Mouse (Mus musculus) erythroblast, embryonic 14.5 days (primary cell): ENCODE data around the gene Tmbim4. TPM values are rescaled to one million over a fixed set of nuclear protein-coding genes. Genes with fewer than 3 reads are reported as not detected.

Experiments used
- H3K27me3 ChIP-seq: 2 replicates; pipeline ENCODE4 v1.6.1; 2012; ENCODE audit warnings: inconsistent platforms; ENCODE audit not compliant: control insufficient read depth
- H3K36me3 ChIP-seq: 2 replicates; pipeline ENCODE4 v1.6.1; 2012; ENCODE audit warnings: mild to moderate bottlenecking, inconsistent platforms; ENCODE audit not compliant: control insufficient read depth
- H3K4me1 ChIP-seq: 2 replicates; pipeline ENCODE4 v1.6.1; 2012; ENCODE audit warnings: inconsistent platforms; ENCODE audit not compliant: control insufficient read depth
- H3K4me3 ChIP-seq: replicated peaks from 2 replicates; pipeline ENCODE3; 2012; ENCODE audit warnings: moderate library complexity, mild to moderate bottlenecking, inconsistent platforms
- H3K9me3 ChIP-seq: 2 replicates; pipeline ENCODE4 v1.6.1; 2012; ENCODE audit warnings: low read length, inconsistent platforms, mixed read lengths; ENCODE audit not compliant: control insufficient read depth
- GATA1 ChIP-seq: IDR thresholded peaks from 2 replicates; pipeline ENCODE4 v1.6.1; 2012; ENCODE audit warnings: low read length, inconsistent platforms, mixed read lengths
- polyA plus RNA-seq: library from polyadenylated mRNA; stranded (reverse); fragments of >175 nt; gene quantifications from 2 replicates; pipeline ENCODE4 v1.2.3, GENCODE M21; 2012

The Tmbim4 gene
- polyA plus RNA-seq, 1 experiment: 4.9 TPM

- Histone ChIP-seq H3K36me3 (no peaks in the 10 kb centered on the region), H3K27me3 (peaks cover 11% of the 10 kb centered on the region), H3K4me1 (no peaks in the 10 kb centered on the region), H3K9me3 (no peaks in the 10 kb centered on the region), H3K4me3 (no peak overlapping the region)
- TF ChIP-seq GATA1: no peak
These were observed 71.9 kb downstream of the Tmbim4 start for GRCm38 (mm10) chr10:120273335-120273734.

Other genes with a start within 250 kb of the Tmbim4 start
- gene Helb, start 88.6 kb upstream of the Tmbim4 start, polyA plus RNA-seq: 1.0 and 1.5 TPM in 2 replicates
- gene Irak3, start 540 bp downstream of the Tmbim4 start, polyA plus RNA-seq: 0.03 TPM in 1 of 2 replicates, not detected in the other
- gene Llph, start 25.5 kb downstream of the Tmbim4 start, polyA plus RNA-seq: 4.3 and 4.5 TPM in 2 replicates